Mouse (Mus musculus): Measurements from ENCODE around the gene Evx1.

DNA sequence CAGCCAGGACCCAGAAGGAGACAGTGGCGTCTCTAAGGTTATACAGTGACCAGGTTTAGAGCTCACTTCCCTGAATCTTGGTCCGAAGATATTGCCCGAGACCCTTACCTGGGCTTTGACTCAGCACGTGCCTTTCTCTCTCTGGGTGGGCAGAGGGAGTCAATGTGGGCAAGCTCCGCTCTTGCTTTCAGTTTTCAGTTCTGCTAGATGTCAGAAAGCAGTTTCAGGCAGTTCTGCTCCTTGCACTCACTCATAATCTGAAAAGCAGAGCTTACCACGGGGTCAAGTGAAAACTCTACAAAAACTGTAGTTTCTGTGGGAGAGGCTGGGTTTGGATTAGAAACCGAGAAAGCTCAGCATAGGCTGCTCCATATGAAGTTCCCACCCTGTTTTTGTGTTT, 21.0 kb upstream of the Evx1 start:
- TF ChIP-seq CEBPB (IDR thresholded peaks at IDR 0.05; ENCODE audit: insufficient read depth, poor library complexity, severe bottlenecking), result no peak
- no peak for TF ChIP-seq USF1 (IDR thresholded peaks at IDR 0.05; ENCODE audit: low read depth)
- TF ChIP-seq MAX (IDR thresholded peaks at IDR 0.05; ENCODE audit: low read depth), result no peak
- no peak for TF ChIP-seq POLR2A (IDR thresholded peaks at IDR 0.05; ENCODE audit: insufficient read length, low read depth)
- no peak for TF ChIP-seq REST (IDR thresholded peaks at IDR 0.05; ENCODE audit: insufficient read depth, insufficient read length)
- TF ChIP-seq POLR2AphosphoS2 (IDR thresholded peaks at IDR 0.05; ENCODE audit: insufficient read length, low read depth), result no peak
- TF ChIP-seq E2F4 (IDR thresholded peaks at IDR 0.05; ENCODE audit: insufficient read depth), result no peak
- TF ChIP-seq MYOD1 (IDR thresholded peaks at IDR 0.05; ENCODE audit: control insufficient read depth in 1 of 3, insufficient read length in 2 of 3, low read depth in 2 of 3), result no peak
- no peak for TF ChIP-seq TCF3 (IDR thresholded peaks at IDR 0.05; ENCODE audit: insufficient read length, low read depth)
- no peak for TF ChIP-seq TCF12 (IDR thresholded peaks at IDR 0.05; ENCODE audit: insufficient read depth, poor library complexity, severe bottlenecking)
